Mouse (Mus musculus) skeletal muscle tissue, adult 2 months (tissue): Measurements from ENCODE around the gene Otub2.

ENCODE experiments used
- DNase-seq: peaks from one replicate; pipeline ENCODE4 v3.0.0-alpha.2; 2012; ENCODE audit warnings: low read depth, low spot score

The Otub2 gene

GRCm38 (mm10) chr12:103371711-103372110 lies 16.8 kb upstream of the Otub2 start:
- no peak for DNase-seq

- DNase-seq: no peak
Observed at GRCm38 (mm10) chr12:103373530-103374236, 14.8 kb upstream of the Otub2 start.

- no peak for DNase-seq
Observed at GRCm38 (mm10) chr12:103376124-103376523, 12.4 kb upstream of the Otub2 start.

- DNase-seq: no peak
Observed at GRCm38 (mm10) chr12:103376774-103377173, 11.7 kb upstream of the Otub2 start.

GRCm38 (mm10) chr12:103380226-103380625 lies 8.3 kb upstream of the Otub2 start:
- DNase-seq: no peak

GRCm38 (mm10) chr12:103389348-103389727 lies 856 bp downstream of the Otub2 start:
- DNase-seq: no peak

- DNase-seq: no peak
Observed at GRCm38 (mm10) chr12:103389982-103390381, 1.5 kb downstream of the Otub2 start.

- DNase-seq: no peak
Observed at GRCm38 (mm10) chr12:103391098-103391497, 2.6 kb downstream of the Otub2 start.

- no peak for DNase-seq
Observed at GRCm38 (mm10) chr12:103393528-103393927, 5.0 kb downstream of the Otub2 start.

GRCm38 (mm10) chr12:103395486-103396275 lies 7.2 kb downstream of the Otub2 start:
- no peak for DNase-seq

- DNase-seq: no peak
Observed at GRCm38 (mm10) chr12:103396751-103397150, 8.3 kb downstream of the Otub2 start.

GRCm38 (mm10) chr12:103404131-103404530 lies 15.6 kb downstream of the Otub2 start:
- DNase-seq: no peak

GRCm38 (mm10) chr12:103407720-103408119 lies 19.2 kb downstream of the Otub2 start, which contains the start of gene 9330161L09Rik:
9330161L09Rik (minus strand) TSS chr12:103407820.
- DNase-seq: no peak

GRCm38 (mm10) chr12:103408144-103408543 lies 19.7 kb downstream of the Otub2 start:
- no peak for DNase-seq

GRCm38 (mm10) chr12:103425016-103425728 lies 36.7 kb downstream of the Otub2 start:
- no peak for DNase-seq

GRCm38 (mm10) chr12:103425729-103426470 lies 37.4 kb downstream of the Otub2 start, which contains the start of gene Ddx24:
Ddx24 (minus strand) TSS chr12:103425830.
- DNase-seq: peak; percentile 99

GRCm38 (mm10) chr12:103426710-103427109 lies 38.2 kb downstream of the Otub2 start:
- no peak for DNase-seq

GRCm38 (mm10) chr12:103433430-103433829 lies 44.9 kb downstream of the Otub2 start:
- DNase-seq: no peak

GRCm38 (mm10) chr12:103433986-103434731 lies 45.7 kb downstream of the Otub2 start, which contains the start of gene Ifi27:
Ifi27 (plus strand) TSS chr12:103434211.
- peak; percentile 94 for DNase-seq

GRCm38 (mm10) chr12:103434861-103435260 lies 46.4 kb downstream of the Otub2 start:
- DNase-seq: no peak

GRCm38 (mm10) chr12:103437601-103438000 lies 49.1 kb downstream of the Otub2 start:
- DNase-seq: no peak
